Mouse (Mus musculus): ENCODE data around the gene Rapgef1. TPM values are rescaled to one million over a fixed set of nuclear protein-coding genes. Genes with fewer than 3 reads are reported as not detected.

Gene Rapgef1
- polyA plus RNA-seq, 1 experiment from 2014 or later, result 11.4 TPM

GRCm38 (mm10) chr2:29784290-29784689 lies 164.8 kb downstream of the Rapgef1 start:
- DNase-seq (ENCODE audit: low spot score) (peak; percentile 16), ATAC-seq (peak; percentile 46)
- Histone ChIP-seq H3K4me1 (ENCODE audit: insufficient read depth, low read depth, low read length) (peaks cover 6% of the 10 kb centered on the region; the same call in 1 of the 2 replicates), H3K4me2 (replicated peaks; ENCODE audit: low read depth, low read length) (no peak overlapping the region), H3K27me3 (replicated peaks; ENCODE audit: insufficient read depth, low read length) (no peaks in the 10 kb centered on the region), H3K9me3 (ENCODE audit: low read length) (no peaks in the 10 kb centered on the region), H3K4me3 (ENCODE audit: low read depth, low read length) (no peak overlapping the region), H3K9ac (replicated peaks; ENCODE audit: low read depth) (no peak overlapping the region), H3K27ac (ENCODE audit: low read length) (no peak overlapping the region), H3K36me3 (ENCODE audit: insufficient read depth, low read length) (peaks cover 24% of the 10 kb centered on the region)
- peak; percentile 41; the same call in 1 of the 2 replicates for TF ChIP-seq EP300 (IDR thresholded peaks at IDR 0.05)
- TF ChIP-seq CTCF (IDR thresholded peaks at IDR 0.05), result no peak
- 73% methylated on average over 4 of the region's 4 CpGs for WGBS

GRCm38 (mm10) chr2:29787104-29787917 lies 167.8 kb downstream of the Rapgef1 start, which contains the start of gene Coq4:
Gene Coq4 (plus strand): TSS chr2:29787493.
- peak; percentile 93 for ATAC-seq
- Histone ChIP-seq H3K4me1 (ENCODE audit: insufficient read depth, low read depth, low read length) (peaks cover 6% of the 10 kb centered on the region; the same call in 1 of the 2 replicates), H3K36me3 (ENCODE audit: insufficient read depth, low read length) (no peaks in the 10 kb centered on the region; the same call in 1 of the 2 replicates), H3K9ac (replicated peaks; ENCODE audit: low read depth) (peak within 1 kb of the TSS; percentile 70), H3K9me3 (ENCODE audit: low read length) (no peaks in the 10 kb centered on the region), H3K27me3 (replicated peaks; ENCODE audit: insufficient read depth, low read length) (no peaks in the 10 kb centered on the region), H3K27ac (ENCODE audit: low read length) (peak within 1 kb of the TSS; percentile 82), H3K4me2 (replicated peaks; ENCODE audit: low read depth, low read length) (peak within 1 kb of the TSS; percentile 92), H3K4me3 (ENCODE audit: low read depth, low read length) (peak within 1 kb of the TSS; percentile 65)
- TF ChIP-seq EP300 (IDR thresholded peaks at IDR 0.05), result no peak; the same call in 1 of the 2 replicates
- no peak for TF ChIP-seq CTCF (IDR thresholded peaks at IDR 0.05)
- DNase-seq (ENCODE audit: low spot score), result peak; percentile 96
- WGBS, result 3% methylated on average over 31 of the region's 31 CpGs

- peak within 1 kb of the TSS; percentile 70 for H3K9ac ChIP-seq (replicated peaks; ENCODE audit: low read depth)
- no peaks in the 10 kb centered on the region for H3K9me3 ChIP-seq (ENCODE audit: low read length)
- ATAC-seq (peak; percentile 94), DNase-seq (ENCODE audit: low spot score) (peak; percentile 89)
- TF ChIP-seq EP300 (IDR thresholded peaks at IDR 0.05) (no peak; the same call in 1 of the 2 replicates), CTCF (IDR thresholded peaks at IDR 0.05) (no peak)
- under 1% methylated on average over 45 of the region's 45 CpGs for WGBS
- peak within 1 kb of the TSS; percentile 92 for H3K4me2 ChIP-seq (replicated peaks; ENCODE audit: low read depth, low read length)
- H3K4me3 ChIP-seq (ENCODE audit: low read depth, low read length), result peak within 1 kb of the TSS; percentile 65
- peak within 1 kb of the TSS; percentile 82 for H3K27ac ChIP-seq (ENCODE audit: low read length)
- H3K4me1 ChIP-seq (ENCODE audit: insufficient read depth, low read depth, low read length), result peaks cover 6% of the 10 kb centered on the region; the same call in 1 of the 2 replicates
- no peaks in the 10 kb centered on the region for H3K27me3 ChIP-seq (replicated peaks; ENCODE audit: insufficient read depth, low read length)
- no peaks in the 10 kb centered on the region; the same call in 1 of the 2 replicates for H3K36me3 ChIP-seq (ENCODE audit: insufficient read depth, low read length)
Observed at GRCm38 (mm10) chr2:29787937-29788681, 168.6 kb downstream of the Rapgef1 start, which contains the start of gene Trub2. Gene Trub2 (minus strand): TSS chr2:29788502.

Other genes with a start within 250 kb of the Rapgef1 start
- 0.21 and 0.37 TPM in 2 replicates for gene Gm13420, start 132.0 kb downstream of the Rapgef1 start, polyA plus RNA-seq (2015; fragmentation: Nextera tagmentation; extraction: Ambion mirVana)
- gene Gm13547, start 139.6 kb downstream of the Rapgef1 start, polyA plus RNA-seq (2015; fragmentation: Nextera tagmentation; extraction: Ambion mirVana), result not detected in 2 replicates
- 11.7 and 13.1 TPM in 2 replicates for gene Coq4, start 167.8 kb downstream of the Rapgef1 start, polyA plus RNA-seq (2015; fragmentation: Nextera tagmentation; extraction: Ambion mirVana)
- gene Trub2, start 168.8 kb downstream of the Rapgef1 start, polyA plus RNA-seq (2015; fragmentation: Nextera tagmentation; extraction: Ambion mirVana), result 16.2 and 18.5 TPM in 2 replicates
- gene Slc27a4, start 182.9 kb downstream of the Rapgef1 start, polyA plus RNA-seq (2015; fragmentation: Nextera tagmentation; extraction: Ambion mirVana), result 11.8 and 12.1 TPM in 2 replicates
- 13.5 and 19.0 TPM in 2 replicates for gene Urm1, start 200.4 kb downstream of the Rapgef1 start, polyA plus RNA-seq (2015; fragmentation: Nextera tagmentation; extraction: Ambion mirVana)
- 5.4 and 5.6 TPM in 2 replicates for gene Cercam, start 249.4 kb downstream of the Rapgef1 start, polyA plus RNA-seq (2015; fragmentation: Nextera tagmentation; extraction: Ambion mirVana)

All from lung, postnatal 0 days (tissue).